Comparison of ENCODE assay signal across 16 mouse cellular contexts in the genomic region with DNA sequence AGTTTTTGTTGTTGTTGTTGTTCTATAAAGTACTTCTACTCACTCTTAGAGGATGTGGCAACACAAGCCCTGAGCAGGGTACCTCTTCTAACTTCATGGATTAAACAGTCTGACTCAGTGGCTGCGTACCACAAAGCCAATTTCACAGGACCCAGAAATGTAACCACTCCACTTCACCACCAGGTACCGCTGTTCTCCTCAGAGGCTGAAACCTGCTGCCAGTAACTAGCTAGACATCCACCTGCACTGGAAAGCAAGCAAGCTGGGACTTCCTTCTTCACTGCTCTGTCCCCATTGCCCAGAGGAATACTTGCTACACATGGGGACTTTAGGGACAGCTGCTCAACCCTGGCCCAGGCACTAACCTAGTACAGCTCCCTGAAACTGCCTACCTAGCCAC. TPM values are rescaled to one million over a fixed set of nuclear protein-coding genes. Genes with fewer than 3 reads are reported as not detected.
DNase-seq lines count a peak whose midpoint lies in the region; TF ChIP-seq lines count a peak whose summit lies in the region.
"Had no signal": no experiment of that assay in that cellular context is flagged by ENCODE, and none has a peak within 500 bp of the region (broad histone marks: within the 10 kb centered on the region; RNA-seq: fewer than 3 reads in every experiment).

No protein-coding gene starts in this region.

- H3K27me3 ChIP-seq in ES-Bruce4 (ENCODE audit: control insufficient read depth, insufficient read depth, low read length, poor library complexity, severe bottlenecking), result no peaks in the 10 kb centered on the region
- H3K27me3 ChIP-seq: embryonic facial prominence, embryonic 13.5 days; forebrain, embryonic 15.5 days had no signal

- TF ChIP-seq POLR2A in ES-Bruce4 (IDR thresholded peaks at IDR 0.05; ENCODE audit: insufficient read depth, low read length), result no peak

- no peaks in the 10 kb centered on the region for H3K9me3 ChIP-seq in ES-Bruce4 (replicated peaks; ENCODE audit: control insufficient read depth, insufficient read depth, low read length, poor library complexity, severe bottlenecking)
- H3K9me3 ChIP-seq: embryonic facial prominence, embryonic 13.5 days; forebrain, embryonic 15.5 days; hindbrain, embryonic 10.5 days had no signal

- no peak overlapping the region for H3K4me3 ChIP-seq in left cerebral cortex, adult 2 months
- no peak overlapping the region for H3K4me3 ChIP-seq in ES-Bruce4 (ENCODE audit: low read depth, low read length)
- H3K4me3 ChIP-seq: embryonic facial prominence, embryonic 13.5 days; forebrain, embryonic 15.5 days; hindbrain, embryonic 10.5 days had no signal

- no peaks in the 10 kb centered on the region for H3K36me3 ChIP-seq in ES-Bruce4 (ENCODE audit: control insufficient read depth, insufficient read depth, low read length, poor library complexity, severe bottlenecking)
- H3K36me3 ChIP-seq: embryonic facial prominence, embryonic 13.5 days; forebrain, embryonic 15.5 days; hindbrain, embryonic 10.5 days had no signal

- H3K9ac ChIP-seq in ES-Bruce4 (ENCODE audit: low read depth, poor library complexity, severe bottlenecking), result no peak overlapping the region
- H3K9ac ChIP-seq: embryonic facial prominence, embryonic 13.5 days; forebrain, embryonic 15.5 days had no signal

- no peak overlapping the region for H3K27ac ChIP-seq in left cerebral cortex, adult 2 months
- H3K27ac ChIP-seq in ES-Bruce4 (ENCODE audit: insufficient read depth, low read length), result no peak overlapping the region
- H3K27ac ChIP-seq: embryonic facial prominence, embryonic 13.5 days; forebrain, embryonic 15.5 days; hindbrain, embryonic 10.5 days; macrophage had no signal

- TF ChIP-seq CTCF in left cerebral cortex, adult 2 months (IDR thresholded peaks at IDR 0.05), result peak; percentile 46
- peak; percentile 59 for TF ChIP-seq CTCF in ES-Bruce4 (IDR thresholded peaks at IDR 0.05; ENCODE audit: low read depth, low read length)

- TF ChIP-seq EP300 in ES-Bruce4 (IDR thresholded peaks at IDR 0.05; ENCODE audit: insufficient read depth, low read depth, low read length), result no peak

- peaks cover 2% of the 10 kb centered on the region for H3K4me1 ChIP-seq in ES-Bruce4 (ENCODE audit: control insufficient read depth, insufficient read depth, low read length)

- no peak for DNase-seq in left cerebral cortex, adult 2 months (ENCODE audit: extremely low spot score in 1 of 2, low spot score in 2 of 2)
- DNase-seq in left cerebral cortex, postnatal 4 days, result no peak
- DNase-seq in CD4-positive helper T cell, adult 2 months (ENCODE audit: low read depth, low spot score), result peak; percentile 21
- peak; percentile 22 for DNase-seq in lung, postnatal 10 days
- DNase-seq in adrenal gland, postnatal 4 days (ENCODE audit: low spot score in 2 of 2), result no peak
- no peak for DNase-seq in cerebellum, adult 9-11 months
- no peak for DNase-seq in urinary bladder, postnatal 36 days (ENCODE audit: low spot score in 2 of 2)
- DNase-seq: adrenal gland, postnatal 14 days; cerebellum, adult 8-10 months; heart, adult 18-20 months; kidney, postnatal 10 days had no signal

- intact Hi-C loops in left cerebral cortex, adult 2 months (cut with DNase I), result loop anchor here (5.0 to 10.0 kb wide), 2 partner anchors 80 to 157 kb away; no protein-coding TSS in a partner anchor
- intact Hi-C loops in left cerebral cortex, postnatal 4 days (cut with DNase I), result no loop called here

RNA-seq across cellular contexts. Expression of gene Smurf1, which starts 58.1 kb away (rescaled TPM):
- total RNA-seq in left cerebral cortex, adult 2 months (2021), result 10 to 100 TPM; 35.2 to 40.7 TPM
- 10 to 100 TPM; 59.3 to 60.2 TPM for total RNA-seq in left cerebral cortex, postnatal 4 days (2021)
- polyA plus RNA-seq in ES-Bruce4 (2011; ENCODE audit: insufficient read depth, insufficient read length, low read depth, missing spikeins), result 18.4 and 19.7 TPM in 2 replicates
- 10 to 100 TPM; 24.7 to 28.4 TPM for total RNA-seq in adrenal gland, postnatal 4 days (2021)

Comparison
In these comparisons a context has a peak if more than half of its experiments do, and no peak if none do; other contexts are left out.
1. DNase-seq: peak in CD4-positive helper T cell, adult 2 months (single experiment) and lung, postnatal 10 days (single experiment); none in left cerebral cortex, adult 2 months (0 of 2), left cerebral cortex, postnatal 4 days (single experiment), adrenal gland, postnatal 4 days (0 of 2), cerebellum, adult 9-11 months (single experiment) and urinary bladder, postnatal 36 days (0 of 2).